Mouse (Mus musculus) E14TG2a.4 (cell line): ENCODE measurements around the gene Sned1.

Source experiments
- CTCF ChIP-seq: conservative IDR thresholded peaks from 2 replicates; pipeline ENCODE4 v1.5.1; 2014; ENCODE audit warnings: low read length
- POU5F1 ChIP-seq: IDR thresholded peaks from 2 replicates; pipeline ENCODE4 v1.6.1; 2014; ENCODE audit warnings: low read length, borderline replicate concordance

DNA sequence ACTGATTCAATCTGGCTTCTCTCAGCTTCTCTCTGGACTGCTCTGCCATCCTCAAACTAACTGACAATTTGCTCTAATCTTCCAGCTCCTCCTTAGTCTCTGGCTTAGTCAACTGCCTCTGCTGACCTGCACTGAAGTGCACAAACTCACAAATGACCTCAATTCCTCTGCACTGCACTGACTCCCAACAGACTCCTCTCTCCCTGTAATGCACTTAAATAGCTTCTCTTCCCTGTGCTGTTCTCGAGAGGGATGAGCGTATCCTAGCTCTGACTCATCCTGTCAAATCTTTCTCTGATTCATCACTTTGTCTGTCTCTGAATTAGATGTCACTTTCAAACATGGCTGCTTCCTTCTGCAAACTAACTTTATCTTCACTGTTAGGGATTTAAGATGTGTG is 32.6 kb downstream of the Sned1 start:
- TF ChIP-seq CTCF (no peak), POU5F1 (no peak)
